Mouse (Mus musculus): ENCODE data around the gene Gm17542.

DNA sequence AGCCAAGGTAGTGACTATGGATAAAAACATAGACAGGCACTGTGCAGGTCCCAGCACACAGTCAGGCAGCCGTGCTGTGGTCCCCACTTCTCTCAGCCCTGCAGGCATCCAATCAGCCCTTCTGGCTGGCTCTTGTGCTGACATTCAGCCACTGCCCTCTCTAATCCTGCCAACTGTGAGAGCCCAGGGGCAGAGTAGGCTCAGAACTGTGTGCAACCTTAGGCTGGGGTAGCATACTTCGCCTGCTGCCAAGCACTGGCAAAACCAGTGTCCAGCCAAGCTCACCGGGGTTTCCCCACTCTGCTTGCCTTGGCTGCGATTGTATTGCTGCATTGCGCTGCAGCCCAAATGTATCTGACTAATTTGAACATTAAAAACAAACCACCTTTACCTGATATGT, 54.1 kb downstream of the Gm17542 start:
- TF ChIP-seq CTCF (IDR thresholded peaks at IDR 0.05; ENCODE audit: extremely low read depth, insufficient read length, insufficient replicate concordance, low read depth, low read length) (no peak), POLR2A (IDR thresholded peaks at IDR 0.05; ENCODE audit: low read depth, low read length) (no peak)
